Mouse (Mus musculus) testis, adult 2 months (tissue): ENCODE measurements at regions not wholly inside any gene's neighbourhood (a gene's known extent, or its start where the extent isn't known, plus 50 kb on each side); places are given as distances from the start of the nearest gene placed in this dataset.

Experiments
- CTCF ChIP-seq: fragments of 200-500 bp; IDR thresholded peaks from 2 replicates; pipeline ENCODE4 v1.5.1; 2012; ENCODE audit warnings: low read depth, mild to moderate bottlenecking, inconsistent platforms, low read length, moderate library complexity; ENCODE audit not compliant: control insufficient read depth, insufficient read depth, insufficient replicate concordance
- POLR2A ChIP-seq: fragments of 200-500 bp; IDR thresholded peaks from 2 replicates; pipeline ENCODE4 v1.6.1; 2012; ENCODE audit warnings: low read depth, mild to moderate bottlenecking, inconsistent platforms, low read length, moderate library complexity; ENCODE audit not compliant: control insufficient read depth

GRCm38 (mm10) chr6:84392752-84393511, 200.8 kb downstream of the Cyp26b1 start:
- TF ChIP-seq POLR2A = no peak
- no peak for TF ChIP-seq CTCF
